Mouse (Mus musculus) urinary bladder, postnatal 36 days (tissue): Measurements from ENCODE around the gene Slc51a.
"Not testable (repeated sequence)": the region's sequence is repeated elsewhere in the genome, so short reads cannot be mapped to it uniquely, and the experiment has no call there.

Experiments
- DNase-seq, 2 experiments: peaks; one replicate each; pipeline ENCODE4 v3.0.0; 2022; ENCODE audit warnings: low spot score in 2 of 2, mixed read lengths in 1 of 2

Slc51a gene

DNA sequence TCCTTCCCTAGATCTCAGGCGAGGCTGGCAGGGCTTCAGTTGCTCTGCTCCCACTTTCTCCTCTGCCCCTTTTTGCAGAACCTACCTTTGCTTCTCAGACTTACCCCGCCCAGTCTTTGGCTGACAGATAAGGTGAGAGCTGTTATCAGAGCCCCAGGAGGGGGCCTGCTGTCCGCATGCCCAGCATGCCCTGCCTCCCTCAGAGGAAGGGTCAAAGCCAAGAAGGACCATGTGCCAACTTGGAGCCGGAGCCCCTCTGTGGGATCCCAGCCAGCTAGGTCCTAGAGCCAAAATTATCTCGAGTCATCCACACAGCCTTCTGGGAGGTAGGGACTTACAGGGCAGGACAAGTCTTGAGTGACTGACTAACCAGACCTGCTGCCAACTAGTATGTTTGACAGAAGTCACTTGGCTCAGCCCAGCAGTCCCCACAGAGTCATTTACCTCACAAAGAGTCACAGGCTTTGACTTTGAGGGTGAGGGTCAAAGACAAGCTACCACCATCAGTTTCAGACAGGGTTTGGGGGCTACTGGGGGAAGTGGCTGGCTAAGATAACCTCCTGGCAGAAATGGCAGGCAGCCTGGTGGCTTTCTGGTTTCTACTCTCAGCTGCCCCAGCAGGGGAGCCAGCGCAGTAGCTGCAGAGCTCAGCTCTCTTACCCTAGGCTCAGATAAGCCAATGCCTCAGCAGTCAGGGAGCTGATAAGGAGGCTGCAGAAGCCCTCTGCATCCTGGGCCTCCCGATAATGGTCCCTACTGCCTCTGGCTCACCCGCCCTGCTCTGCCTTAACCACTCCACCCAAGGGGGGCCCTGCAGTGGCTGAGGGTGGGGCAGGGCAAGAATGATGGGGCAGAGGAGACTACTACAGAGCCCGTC lies 21.6 kb upstream of the Slc51a start:
- DNase-seq, result peak in 1 of 2 experiments; percentile 46

DNA sequence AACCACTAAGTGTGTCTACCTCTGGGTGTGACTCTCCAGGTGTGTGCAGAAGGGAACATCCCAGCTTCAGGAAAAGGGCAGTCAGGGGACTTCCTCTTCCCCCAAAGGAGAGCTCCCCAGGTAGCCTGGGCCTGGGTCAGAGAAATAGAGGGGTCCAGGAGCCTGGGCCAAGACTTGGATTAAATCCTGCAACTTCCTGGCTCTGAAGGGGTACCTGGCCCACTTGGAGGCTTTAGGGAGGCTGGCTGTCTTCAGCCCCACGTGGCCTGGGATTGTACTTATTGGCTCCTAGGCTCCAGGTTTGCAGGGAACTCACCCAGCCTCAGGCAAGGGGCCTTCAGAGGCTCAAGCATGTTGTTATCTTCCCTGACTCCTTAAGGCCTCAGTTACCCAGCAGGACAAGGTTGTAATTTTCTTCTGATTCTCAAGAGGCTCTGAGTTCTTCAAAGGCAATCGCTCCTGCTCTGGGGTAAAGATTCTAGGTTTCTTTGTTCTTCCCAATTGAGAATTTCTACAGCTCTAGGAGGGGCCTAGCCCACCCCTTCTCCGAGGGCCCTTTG lies 20.9 kb upstream of the Slc51a start:
- DNase-seq, result no peak

DNA sequence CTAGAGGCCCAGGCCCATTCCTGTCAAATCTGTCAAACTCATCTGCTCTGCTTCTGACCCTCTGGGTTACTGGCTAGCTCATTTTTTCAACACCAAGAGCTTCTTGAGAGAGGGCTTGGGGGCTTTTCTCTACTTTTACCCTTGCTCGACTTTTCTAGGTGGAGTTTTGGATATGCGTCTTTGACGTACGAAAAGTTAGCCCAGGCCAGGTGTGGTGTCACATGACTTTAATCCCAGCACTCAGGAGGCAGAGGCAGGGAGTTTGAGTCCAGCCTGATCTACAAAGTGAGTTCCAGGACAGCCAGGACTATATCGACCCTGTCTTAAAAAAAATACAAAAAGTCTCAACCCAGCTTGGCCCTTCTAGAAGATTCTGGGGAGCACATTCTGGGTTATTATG lies 20.4 kb upstream of the Slc51a start:
- no peak for DNase-seq

DNA sequence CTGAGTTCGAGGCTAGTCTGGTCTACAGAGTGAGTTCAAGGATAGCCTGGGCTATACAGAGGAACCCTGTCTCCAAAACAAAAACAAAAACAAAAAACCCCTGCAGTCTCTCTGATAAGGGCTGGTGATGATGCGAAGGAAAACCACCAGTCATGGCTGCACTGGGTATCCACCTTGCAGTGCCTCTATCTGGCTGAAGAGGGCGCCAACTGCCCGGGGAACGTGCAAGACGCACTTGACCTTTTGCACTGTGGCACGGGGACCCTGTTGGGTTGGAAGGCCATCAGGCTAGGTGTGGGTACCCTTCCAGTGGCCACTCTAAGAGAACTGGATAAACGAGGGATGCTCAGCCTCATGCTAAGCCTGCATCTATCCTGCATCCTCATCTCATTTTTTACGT lies 19.7 kb upstream of the Slc51a start:
- peak in 1 of 2 experiments; percentile 50 for DNase-seq

DNA sequence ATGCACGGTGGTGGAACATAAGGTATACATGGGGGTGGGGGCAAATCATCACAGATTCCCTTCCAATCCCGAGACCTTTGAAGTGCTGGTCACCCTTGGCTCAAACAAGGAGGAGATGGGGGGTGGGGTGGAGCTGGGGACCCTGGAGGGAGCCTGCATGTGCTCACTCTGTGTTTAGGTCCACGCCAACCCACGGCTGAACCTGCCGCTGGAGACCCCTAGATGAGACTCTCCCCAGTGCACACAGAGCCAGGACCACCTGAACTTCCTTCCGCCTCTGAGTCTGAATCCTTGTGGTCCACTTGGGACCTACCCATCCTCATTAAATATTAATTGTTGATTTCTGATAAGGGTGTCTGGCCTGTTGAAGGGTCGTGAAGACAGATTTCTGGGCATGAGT lies 19.2 kb upstream of the Slc51a start:
- DNase-seq, result no peak

DNA sequence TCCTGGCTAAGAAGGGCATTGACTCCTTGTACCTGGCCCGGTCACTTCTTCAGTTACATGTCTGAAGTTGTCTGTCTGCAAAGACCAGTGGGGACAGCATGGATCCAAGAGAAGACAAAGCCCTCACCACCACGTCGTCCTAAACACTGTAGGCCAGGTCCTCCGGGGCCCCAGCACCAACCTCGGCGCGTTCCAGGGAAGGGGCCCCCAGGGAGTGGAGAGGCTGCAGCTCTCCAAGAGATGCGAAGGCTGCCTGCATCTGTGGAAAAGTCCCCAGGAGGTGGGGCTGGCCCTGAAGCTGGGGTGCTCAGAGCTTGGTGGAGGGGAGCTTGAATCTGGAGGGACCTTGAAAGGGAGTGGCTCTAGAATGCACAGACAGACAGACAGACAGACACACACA lies 18.6 kb upstream of the Slc51a start:
- no peak for DNase-seq

DNA sequence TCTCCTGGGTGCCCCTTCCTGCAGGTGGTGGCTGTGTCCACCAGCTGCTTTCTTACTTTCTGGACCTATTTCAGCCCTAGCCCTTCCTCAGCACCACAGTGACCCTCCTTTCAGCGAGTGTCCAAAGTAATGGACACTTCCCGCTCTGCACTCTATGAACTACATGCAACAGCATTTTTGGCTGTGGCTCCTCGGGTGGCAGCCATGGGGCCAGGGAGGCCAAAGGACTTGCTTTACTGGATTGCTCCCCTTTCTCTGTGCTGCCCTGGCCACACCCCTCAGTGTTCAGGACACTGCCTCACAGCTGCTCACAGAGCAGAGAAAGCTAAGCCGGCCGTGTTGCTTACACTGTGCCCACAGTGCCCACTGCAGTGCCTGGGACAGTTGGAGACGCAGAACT lies 16.0 kb upstream of the Slc51a start:
- no peak for DNase-seq

DNA sequence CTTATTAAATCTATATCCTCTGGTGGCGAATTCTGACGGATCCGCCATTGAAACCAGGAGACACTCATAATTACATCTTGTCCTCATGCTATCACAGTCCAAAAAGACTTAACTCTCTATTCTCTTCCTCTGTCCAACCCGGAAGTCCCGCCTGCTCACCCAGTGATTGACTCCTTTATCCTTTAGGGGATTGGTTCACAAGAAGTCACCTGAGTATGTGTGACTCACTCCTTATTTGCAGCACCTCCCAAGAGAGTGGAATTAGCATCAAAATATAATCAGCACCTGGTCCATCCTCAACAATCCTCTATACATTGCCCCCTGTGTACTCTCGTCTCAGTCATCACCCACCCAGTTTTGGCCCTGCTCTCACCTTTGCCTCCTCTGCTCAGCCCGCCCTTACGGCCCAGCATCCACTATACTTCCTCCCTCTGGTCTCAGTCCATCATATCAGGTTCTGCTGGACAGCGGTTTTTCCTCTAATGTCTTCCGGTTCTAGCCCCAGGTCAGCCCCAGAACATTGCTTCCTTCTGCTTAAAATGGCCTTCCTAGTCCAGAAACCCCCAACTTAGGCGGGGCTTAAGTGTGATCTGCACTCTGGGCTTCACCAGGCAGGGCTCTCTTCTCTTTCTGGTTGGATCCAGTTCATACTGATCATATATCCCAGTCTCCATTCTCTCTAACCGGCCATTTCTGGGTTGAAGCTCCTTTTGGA lies 15.1 kb upstream of the Slc51a start:
- DNase-seq, result no peak

DNA sequence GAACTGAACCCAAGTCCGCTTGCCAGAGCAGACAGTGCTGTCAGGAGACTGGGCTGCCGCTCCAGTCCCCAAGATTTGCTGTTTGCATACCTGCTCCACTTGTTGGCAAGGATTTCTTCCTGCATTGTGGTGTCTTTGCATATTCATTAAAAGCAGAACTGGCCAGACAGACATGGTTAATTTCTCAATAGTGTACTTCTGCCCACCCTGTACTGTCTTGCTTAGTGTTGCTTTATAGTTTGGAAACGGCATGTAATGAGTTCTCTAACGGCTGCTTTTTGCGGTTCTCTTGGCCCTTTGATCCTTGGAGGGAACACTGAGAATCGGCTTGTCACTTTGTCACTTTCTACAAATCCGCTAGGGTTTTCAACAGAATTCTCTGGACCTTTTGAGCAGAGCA lies 13.8 kb upstream of the Slc51a start:
- DNase-seq, result no peak

DNA sequence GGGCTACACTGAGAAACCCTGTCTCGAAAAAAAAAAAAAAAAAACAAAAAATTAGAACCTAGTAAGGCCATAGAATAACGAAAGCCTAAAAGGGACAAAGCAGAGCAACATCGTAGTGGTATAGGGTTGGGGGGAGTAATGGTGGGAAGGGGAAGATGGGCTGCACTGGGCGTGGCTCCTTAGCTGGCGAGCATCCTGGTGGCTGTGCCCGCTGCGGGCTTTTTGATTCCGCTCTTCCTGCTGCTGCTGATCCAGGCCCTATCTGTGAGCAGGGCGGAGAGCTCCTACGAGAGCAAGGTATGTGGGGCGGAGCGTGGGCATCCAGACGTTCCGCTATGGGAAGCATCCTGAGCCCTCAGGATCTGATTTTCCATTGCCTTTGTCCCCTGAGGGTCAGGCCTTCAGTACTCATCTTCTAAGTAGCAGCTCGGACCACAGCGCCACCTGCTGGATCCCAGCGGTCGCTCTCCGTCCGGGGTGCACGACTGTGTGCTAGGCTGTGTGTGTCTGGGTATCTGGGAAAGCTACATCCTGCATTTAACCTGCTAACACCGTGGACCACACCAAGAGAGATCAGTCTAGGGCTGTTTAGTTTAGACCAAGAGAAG lies 11.9 kb upstream of the Slc51a start:
- peak; percentile 77 to 82 for DNase-seq

DNA sequence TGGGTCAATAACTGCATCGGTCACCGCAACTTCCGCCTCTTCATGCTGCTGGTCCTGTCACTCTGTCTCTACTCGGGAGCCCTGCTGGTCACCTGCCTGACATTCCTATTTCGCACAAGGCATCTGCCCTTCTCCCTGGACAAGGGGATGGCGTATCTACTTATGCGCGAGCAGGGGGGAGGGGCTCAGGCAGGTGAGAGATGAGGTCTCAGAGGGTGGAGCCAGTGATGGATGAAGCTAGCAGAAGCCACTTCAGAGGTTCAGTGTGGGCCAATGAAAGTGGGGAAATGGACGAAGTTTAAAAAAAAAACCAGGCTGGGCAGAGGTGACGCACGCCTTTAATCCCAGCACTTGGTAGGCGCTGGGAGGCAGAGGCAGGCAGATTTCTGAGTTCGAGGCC lies 11.3 kb upstream of the Slc51a start:
- no peak for DNase-seq

DNA sequence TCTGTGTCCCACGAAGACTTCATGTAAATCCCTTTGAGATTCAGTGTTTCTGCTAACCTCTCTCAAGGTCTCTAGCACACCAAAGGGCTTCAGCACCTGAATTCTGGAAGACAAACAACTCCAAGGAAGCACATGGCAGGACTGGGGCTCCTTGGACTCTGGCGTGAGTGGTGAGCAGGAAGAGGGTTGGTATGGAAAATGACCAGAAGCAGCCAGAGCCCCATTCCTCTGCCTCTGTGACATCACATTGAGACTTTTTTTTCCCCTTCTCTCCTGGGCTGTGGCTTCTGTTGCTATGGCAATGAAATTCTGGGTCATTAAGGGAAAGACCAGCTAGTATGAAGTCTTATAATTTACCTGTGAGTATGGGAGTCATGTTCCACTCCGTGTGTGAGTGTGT lies 8.3 kb upstream of the Slc51a start, which contains the start of gene Zdhhc19:
Zdhhc19 (plus strand) TSS at position 301 of the 400 bp plus-strand sequence.
- DNase-seq, result no peak

DNA sequence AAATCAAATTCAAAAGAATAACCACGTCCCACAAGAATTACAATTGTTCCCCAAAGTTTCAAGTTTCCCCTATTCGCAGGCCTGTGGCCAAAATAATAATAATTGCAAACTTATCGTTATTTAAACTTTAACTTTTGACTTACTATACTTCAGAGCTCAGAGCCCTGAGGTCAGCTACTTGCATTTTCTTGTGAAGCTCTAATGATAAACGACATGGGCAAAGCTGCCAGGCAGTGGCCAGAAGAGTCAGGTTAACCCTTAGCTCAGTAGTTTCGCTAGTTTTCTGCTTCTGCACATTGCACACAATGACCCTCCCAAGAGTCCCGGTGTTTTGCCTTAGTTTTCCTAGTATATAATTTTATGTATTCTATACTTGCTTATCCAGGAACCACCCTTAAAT lies 6.7 kb upstream of the Slc51a start:
- DNase-seq, result not testable (repeated sequence)

DNA sequence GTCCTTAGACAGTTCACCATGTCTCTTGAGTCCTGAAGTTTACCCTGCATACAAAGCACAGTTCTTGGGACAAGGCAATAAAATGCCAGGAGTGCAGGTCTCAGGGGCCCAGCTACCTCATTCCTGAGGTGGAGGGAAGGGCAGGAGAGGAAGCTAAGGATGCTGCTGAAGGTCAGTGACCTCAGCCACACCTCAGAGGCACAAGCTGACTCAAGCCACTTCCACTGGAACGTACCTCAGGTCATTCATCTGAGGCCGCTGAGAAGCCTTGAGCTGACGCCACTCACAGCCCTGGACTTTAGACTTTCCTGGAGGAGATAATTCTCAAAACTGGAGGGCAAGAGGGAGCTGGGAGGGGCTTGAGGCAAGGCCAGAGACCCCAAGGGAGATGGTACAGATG lies 1.3 kb upstream of the Slc51a start:
- DNase-seq, result no peak

DNA sequence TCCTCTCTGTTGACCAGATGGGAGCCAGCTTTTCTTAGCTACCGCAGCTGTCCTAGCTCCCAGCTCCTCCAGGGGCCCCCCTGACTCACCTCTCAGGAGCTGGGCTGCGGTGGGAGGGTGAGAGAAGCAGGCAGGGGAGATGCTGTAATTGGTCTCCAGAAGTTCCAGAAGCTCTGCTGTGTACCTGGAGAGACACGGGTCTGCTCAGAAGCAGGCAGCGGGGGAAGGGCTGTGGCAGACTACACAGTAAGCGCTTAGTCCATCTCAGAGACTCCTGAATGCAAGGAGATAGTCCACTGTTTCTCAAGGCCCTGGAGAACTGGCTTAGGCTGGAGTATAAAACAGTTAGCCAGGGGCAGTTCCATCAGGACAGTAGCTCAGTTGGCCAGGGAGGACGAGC lies 1.6 kb downstream of the Slc51a start:
- no peak for DNase-seq

DNA sequence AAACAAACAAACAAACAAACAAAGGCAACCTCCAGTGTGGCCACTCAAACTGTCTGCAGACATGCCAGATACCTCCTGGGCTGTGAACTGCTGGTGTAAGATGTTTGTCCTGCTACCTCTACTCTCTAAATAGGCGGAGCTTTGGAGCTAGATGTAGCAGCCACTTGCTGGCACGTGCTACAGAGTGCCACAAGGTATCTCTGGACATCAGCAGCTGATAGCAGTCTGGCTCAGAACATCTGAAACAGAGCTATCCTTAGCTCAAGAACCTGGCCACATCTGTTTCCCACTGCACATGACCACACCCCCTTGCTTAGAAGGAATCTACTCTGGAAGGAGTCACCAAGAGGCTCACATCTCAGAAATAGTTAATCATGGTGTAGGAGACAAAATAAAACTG lies 2.5 kb downstream of the Slc51a start:
- DNase-seq, result no peak

DNA sequence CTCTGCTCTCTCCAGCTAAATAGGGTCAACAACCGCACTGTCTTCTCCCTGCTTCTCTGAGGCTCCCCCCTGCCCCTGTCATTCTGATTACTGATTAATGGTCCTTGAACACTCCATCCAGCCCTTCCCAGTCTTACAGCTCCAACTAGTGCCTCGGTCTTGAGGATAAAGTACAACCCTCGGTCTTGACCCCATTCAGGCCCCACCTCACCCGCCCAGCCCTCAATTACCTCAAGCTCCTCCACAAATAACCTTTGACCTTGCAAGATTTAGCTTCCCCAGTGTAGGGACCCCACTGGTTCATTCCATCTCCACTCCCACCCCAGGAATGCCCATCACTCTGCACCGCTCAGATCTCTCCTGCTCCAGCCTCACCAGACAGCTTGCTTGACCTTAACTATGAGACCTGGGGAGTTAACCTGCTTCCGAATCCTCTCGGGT lies 3.2 kb downstream of the Slc51a start:
- DNase-seq, result no peak

DNA sequence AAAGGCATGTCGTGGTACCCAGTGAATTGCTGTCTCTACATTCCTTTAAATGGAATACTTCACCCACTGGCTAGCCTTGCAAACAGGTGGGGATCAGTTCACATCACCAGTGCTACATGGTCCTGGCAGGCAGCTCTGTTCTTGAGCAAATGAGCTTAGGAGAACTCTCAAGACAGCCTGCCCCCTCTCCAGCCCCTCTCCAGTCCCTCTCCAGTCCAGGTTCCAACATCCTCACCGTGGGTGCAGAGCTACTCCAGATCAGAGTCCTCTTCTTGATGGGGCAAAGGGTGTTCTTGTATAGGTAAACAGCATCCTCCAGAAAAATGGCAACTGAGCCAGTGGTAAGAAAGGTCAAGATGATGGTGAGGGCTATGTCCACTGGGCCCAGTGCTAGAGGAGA lies 8.3 kb downstream of the Slc51a start:
- DNase-seq, result no peak

DNA sequence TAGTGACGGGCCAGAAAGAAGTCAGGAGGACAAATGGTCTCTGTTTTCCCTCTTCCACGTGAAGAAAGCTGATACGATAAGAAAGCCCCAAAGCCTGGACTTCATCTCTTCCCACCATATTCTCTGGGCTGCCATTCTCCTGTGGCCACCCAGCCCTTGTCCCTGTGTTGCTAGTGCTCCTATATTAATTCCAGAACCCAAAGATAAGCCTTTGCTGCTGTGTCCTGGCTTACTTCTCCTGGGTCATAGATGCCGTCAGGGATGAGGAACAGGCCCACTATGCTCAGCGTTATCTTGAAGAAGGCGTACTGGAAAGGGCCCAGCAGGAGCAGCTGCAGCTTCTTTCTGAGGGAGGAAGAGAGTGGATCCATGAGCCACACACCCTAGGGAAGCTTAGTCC lies 10.4 kb downstream of the Slc51a start:
- DNase-seq, result no peak

DNA sequence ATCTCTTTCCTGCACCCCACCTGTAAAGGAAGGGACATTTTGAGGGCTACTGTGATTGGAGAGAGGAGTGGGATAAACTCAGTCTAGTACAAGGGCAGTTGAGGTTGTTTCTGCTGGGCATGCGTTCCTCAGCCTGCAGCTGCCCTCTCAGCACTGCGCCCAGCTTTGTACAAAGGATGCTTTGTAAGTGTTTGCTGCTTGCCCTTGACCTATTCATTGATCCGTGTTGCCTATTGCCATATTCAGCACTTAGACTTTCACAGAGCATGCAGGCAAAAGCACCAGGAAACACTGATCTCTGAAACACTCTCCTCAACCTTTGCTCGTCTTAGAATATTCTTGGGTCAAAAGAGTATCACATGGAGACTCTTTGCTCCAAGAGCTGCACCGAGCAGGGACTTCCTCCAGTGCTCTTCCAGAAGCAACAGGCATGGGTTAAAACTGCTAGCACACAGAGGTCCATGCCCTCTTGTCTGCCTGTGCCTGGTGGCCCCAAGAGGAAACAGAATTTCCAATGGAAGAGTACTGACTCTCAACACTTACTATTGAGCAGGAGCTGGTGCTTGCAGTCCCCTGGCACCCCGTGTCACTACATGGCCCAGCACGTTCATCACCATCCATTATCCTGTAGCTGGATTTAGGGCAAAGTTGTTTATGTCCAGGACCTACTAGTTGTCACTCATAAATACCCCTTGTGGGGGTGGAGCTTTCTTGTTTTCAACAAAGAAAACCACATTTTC lies 15.2 kb downstream of the Slc51a start:
- no peak for DNase-seq

DNA sequence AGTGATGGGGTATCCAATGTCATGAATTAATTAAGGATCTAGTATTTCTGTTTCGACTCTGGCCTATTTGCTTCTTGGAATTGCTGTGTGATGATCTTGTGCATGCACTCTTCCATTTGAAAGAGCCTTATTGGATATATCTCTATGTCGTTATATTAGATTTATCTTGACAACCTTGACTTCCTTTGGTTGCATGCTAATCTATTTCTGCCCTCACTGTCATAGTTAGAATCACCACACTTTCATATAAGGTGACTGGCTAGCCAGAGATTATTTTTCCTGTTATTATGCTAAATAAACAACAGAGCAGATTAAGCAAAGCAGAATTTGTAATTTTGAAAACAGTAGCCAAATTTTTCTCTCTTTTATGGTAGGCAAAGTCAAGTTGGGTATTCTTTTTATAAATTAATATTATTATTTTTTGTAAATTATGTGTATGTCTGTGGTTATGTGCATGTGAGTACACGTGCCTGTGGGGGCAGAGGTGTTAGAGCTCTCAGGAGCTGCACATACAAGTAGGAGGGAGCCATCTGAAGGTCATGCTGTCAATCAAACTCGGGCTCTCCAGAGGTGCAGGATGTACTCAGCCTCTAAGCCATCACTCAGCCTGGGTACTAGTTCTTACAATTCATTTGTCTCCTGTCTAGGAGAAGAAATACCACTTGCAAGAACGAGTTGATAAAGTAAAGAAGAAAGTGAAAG lies 18.1 kb downstream of the Slc51a start:
- no peak for DNase-seq
